Mouse (Mus musculus): Measurements from ENCODE around the gene Adarb1.

Gene Adarb1

DNA sequence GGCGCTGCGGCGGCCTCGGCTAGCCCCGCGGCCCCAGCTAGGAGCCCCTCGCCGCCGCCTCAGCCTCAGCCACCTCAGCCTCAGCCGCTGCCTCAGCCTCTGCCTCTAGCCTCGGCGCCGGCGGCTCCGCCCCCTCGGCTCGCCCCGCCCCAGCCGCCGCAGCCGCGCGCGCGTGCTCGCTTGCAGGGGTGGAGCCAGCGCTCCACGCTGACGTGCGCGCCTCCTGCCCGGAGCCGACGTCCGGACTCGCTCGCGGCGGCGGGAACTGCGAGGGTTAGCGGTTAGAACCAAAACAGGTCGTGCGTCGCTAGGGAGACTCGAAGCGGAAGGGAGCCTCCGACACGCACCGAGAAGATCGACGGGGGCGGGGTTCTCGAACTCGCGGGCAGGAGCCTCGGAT lies at the start of gene Adarb1:
TSS of gene Adarb1 (minus strand) at position 133 of the 400 bp plus-strand sequence.
- peak; percentile 88 for DNase-seq

DNA sequence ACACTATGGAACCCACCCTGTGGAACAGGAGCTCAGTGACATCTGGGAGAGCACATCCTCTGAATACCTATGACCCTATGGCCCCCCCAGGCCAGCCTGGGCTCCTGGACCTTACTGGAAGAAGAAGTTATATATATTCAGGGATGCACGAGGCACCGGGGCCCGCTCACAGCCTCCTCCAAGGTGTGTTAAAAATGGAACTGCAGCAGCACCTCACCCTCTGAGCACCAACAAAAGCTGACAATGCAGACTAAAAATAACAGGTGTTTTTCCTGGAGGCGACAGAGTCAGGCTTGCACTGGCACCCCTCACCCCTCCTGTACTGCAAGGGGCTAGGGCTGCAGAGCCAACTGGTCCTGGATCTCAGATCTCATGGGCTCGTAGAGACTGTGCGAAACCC lies 49.3 kb upstream of the Adarb1 start:
- DNase-seq = no peak

DNA sequence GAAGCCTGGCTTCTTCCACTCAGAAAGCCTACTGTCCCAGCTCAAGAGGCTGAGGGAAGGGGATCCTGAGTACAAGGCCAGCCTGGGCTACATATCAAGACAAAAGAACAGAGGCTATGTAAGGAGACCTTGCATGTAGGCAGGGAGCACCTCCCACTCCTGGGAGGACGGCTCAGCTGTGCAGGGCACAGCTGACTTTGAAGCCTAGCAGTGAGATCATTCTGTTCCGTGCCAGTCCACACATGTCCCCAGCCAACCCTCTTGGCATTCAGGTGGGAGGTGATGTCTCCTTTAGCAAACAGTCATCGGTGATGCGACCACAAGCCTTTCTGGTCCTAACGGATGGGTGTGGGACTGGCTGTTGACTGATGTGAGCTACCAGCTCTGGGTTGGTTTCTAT lies 47.8 kb upstream of the Adarb1 start:
- no peak for DNase-seq

DNA sequence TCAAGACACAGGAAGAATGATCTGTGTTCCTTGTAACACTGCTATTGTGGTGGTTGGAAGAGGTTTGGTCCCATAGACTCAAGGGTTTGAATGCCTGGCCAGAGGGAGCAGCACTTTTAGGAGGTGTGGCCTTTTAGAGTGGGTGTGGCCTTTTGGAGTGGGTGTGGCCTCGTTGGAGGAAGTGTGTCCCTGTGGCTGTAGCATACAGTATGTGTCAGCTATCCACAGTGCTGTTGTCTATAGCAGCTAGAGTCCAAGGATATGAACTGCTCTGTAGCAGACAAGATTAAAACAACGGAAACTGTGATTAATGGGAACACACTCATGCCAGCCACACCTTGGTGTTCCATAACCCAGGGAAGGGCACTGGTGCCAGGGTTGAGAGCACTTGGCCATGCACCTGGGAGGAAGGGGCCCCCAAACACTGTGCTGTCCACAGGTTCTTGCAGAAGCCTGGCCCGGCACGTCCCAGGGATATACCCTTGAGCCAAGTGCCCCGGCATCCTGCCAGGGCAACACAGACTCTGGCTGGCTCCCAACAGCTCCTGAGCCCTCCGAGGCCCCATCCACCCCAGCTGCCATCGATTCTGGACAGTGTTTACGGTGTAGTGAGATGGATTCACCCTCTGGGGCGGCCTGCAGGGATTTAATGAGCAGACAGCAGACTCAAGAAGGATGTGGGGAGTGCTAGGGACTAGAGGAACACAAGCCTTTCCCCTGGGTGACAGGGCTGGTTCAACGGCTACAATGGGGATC lies 46.3 kb upstream of the Adarb1 start:
- DNase-seq = peak; percentile 53

DNA sequence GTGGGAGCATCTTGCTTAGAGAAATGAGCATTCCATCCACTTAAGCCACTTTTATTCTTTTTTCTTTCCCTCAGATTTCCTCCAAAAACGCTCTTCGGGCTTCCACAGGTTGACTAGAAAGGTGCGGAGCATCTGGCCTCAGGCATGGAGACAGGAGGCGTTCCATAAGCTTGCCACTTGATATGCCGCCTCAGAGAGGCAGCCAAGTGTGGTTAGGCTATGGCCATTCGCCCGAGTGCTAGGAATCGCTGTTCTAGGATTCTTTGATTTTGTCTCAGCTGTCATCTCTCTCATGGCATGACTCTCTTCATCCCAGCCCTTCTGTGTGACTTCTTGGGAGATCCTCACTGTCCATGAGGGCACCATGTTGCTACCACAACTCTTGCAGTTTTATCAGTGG lies 43.1 kb upstream of the Adarb1 start:
- no peak for DNase-seq

DNA sequence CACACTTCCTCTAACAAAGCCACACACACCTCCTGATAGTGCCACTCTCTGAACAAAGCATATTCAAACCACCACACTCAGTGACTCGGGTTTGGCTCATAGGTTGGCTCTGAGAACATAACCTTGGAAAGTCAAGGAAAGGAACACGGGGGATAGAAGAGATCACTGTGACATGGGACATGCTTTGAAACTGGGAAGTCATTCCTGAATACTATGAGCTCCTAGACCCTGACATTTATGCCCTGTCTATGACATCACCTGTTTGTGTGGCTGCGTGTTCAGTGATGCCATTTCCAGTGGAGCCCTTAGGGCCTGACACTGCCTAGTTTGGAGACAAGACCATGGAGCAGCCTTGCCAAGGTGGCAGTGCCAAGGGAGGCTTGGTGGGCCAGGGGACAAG lies 39.6 kb upstream of the Adarb1 start:
- no peak for DNase-seq

DNA sequence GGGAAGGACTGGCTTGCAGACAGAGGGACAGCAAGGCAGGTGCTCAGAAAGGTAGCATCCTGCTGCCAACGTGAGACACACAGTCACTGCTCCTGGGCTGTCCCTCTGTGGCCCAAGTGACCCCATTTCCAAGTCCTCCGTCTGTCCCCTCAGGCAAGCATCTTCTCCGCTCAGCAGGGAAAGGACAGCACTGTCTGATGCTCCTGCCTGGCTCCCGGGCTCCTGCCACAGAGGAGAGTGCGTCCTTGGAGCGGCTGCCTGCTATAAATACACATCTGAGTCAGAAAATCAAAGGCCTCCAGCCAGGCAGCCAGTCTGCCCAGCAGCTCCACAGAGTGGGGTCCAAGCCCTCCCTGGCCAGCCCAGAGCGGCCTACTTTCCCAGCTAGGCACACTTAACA lies 38.4 kb upstream of the Adarb1 start:
- no peak for DNase-seq

DNA sequence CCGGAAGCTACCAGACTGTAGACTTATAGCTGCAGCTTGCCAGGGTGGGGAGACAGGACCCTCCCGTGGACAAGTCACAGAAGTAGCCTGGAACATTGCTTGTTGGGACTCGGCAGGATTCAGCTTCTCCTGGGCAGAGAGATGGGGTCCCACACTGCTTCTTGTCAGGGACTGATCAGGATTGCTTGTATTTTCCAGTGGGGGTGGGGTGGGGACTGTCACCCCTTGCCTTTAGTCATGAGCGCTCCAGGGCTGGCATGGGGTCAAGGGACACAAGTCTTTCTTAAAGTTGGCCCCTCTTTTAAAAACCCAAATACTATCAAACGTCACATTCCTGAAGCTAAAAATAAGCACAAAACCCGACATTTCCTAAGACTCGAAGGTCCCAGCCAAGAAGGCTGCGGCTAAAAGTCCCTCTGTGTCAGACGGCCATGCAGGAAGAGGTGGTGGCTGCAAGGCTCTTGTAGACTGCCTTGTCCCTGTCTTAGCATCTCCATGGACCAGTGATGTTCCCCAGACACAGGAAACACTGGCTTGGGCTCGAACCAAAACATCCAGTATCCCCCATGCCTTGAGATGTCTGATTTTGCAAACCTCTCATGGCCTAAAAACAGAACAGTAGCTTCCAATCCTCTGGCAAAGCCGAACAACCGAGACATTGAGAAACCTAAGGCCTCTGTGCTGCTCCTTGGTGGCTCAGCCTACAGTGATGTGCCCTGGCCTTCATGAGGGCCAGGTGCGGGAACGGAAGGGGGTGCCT lies 37.4 kb upstream of the Adarb1 start:
- DNase-seq = no peak

DNA sequence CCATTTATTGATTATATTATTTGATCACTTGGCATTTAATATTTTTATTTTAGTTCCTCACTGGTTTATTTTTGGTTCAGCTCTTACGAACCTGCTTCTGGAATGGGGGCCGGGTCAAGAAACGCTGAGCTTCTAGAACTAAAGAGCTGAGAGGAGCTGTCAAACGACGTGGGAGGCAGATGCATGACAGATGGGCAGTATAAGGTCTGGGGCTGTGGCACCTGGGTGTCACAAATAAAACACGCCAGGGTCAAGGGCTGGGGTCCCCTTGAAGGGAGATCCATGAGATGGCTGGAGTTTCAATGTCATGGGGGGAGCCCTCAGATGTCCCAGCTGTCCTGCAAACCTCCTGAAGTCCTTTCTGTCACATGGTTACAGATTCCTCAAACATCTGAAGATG lies 36.7 kb upstream of the Adarb1 start:
- DNase-seq = no peak

DNA sequence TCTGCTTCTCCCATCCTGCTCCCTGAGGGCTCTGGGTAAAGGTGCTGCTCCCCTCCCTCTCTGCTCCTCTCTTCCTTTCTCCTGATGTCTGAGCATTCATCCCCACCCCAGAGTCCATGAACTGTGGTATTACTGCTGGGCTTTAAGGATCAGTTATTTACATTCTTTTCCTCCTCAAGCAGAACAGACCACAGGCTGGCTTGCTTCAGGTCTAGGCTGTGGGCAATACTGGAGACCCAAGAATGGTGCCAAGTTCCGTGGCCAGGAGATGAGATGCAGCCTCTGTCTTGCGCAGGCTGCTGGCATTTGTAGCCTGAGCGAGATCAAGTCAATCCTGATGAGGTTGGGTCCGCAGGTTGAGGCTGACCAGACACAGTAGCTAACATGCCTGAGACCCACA lies 33.8 kb upstream of the Adarb1 start:
- DNase-seq = no peak

DNA sequence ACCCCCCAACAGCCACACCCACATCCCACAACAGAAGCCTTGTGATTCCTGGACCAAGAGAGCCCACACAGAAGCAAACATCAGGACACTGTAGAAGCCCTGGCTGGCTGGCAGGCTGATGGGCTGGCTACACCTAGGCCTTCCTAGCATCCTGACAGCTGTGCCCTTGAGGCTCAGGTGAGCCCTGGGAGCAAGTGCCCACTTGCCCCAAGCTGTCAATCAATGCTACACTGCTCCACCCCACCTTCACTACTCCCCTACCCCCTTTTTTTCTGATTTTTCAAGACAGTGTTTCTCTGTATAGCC lies 32.0 kb upstream of the Adarb1 start:
- no peak for DNase-seq

DNA sequence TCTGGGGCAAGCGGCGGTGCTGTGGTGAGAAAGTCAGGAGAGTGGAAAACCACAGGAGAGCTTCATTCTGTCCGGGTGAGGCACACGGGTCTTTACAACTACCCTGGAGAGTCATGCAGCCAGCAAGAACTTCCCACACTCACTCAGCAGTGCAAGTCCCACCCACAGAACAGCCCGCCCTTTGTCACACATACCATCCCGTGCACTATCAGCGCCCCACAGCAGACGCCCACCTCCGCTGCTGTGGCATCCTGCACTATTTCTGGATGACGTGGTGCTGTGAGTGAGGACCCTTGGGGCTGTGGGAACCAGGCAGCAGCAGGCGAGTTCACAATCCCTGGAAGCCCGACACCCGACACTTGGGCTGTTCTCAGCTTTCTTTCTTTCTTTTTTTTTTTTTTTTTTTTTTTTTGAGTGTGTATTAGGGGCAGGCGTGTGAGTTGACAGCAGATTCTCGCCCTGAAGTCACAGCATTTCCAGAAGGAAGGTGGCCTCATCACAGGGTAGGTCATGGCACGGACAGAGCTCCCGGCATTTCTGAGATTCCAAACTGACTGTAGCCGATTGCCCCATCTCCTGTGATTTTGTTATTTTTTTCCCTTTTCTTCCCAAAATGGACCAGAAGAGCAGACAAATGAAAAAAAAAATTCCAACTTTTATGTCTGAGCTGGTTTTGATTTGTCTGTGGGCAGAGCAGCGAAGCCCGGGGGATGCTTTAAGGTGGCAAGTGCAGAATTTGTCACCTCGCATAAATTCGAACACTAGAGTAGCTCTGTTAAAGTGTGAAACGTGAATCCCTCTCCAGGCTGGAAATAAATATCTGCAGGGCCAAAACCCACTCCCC lies 31.5 kb upstream of the Adarb1 start:
- DNase-seq = peak; percentile 37

DNA sequence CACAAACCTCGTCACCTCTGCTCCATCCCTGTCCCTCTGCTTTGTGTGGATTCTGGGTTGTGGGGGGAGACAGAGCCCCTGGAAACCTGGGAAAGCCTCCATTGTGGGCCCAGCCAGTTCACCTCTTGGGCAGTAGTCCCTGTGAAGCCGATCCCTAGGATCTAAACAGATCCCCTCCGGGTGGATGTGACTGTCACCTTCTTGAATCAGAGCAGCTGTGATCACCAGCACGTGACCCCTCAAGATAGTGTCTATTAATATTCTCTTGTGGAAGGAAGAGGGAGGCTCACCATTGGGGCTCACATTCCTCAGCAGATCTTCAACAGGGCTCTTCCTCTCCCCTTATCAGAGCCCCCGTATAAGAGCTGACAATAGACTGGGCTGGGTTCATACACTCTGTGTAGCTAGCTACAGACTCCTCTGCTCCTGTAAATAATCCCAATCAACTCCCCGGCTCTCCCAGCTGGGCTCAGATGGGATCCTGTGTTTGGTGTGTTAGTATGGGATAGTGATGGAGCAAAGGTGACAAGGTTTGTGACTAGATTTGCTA lies 30.7 kb upstream of the Adarb1 start:
- DNase-seq = no peak

DNA sequence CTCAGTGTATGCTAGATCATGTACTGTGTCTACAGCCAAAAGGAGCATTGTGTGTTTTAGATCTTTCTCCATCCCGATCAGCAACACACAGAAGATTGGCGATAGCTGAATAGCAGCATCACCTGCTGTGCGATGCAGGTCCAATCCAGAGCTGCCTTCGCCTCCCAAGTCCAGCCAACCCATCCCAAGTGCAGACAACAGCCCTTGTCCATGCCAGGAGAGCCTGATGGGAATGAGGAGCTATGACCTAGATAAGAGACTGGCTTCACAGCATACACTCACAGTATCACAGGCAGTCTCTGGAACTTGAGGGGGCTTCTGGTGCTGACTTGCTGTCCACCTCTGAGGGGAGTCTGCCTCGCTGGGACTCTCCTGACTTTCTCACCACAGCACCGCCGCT lies 30.1 kb upstream of the Adarb1 start:
- no peak for DNase-seq

DNA sequence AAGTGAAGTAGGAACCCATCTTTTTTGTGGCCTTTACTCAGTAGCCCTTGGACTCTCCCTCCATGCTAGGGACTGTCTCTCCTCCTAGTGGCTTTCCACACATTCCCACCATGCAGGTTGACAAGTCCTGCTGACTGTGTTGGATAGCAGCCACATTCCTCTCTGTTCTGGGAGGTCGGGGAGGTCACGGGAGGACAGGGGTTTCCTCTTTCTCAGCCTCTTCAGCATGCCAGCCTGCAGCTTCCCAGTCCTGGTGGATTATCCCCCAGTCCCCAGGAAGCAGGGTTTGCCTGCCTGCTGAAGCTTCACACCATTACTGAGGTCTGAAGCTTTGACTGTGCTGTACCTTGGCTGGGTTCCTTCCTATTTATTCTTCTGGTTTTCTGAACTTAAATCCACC lies 29.7 kb upstream of the Adarb1 start:
- no peak for DNase-seq

DNA sequence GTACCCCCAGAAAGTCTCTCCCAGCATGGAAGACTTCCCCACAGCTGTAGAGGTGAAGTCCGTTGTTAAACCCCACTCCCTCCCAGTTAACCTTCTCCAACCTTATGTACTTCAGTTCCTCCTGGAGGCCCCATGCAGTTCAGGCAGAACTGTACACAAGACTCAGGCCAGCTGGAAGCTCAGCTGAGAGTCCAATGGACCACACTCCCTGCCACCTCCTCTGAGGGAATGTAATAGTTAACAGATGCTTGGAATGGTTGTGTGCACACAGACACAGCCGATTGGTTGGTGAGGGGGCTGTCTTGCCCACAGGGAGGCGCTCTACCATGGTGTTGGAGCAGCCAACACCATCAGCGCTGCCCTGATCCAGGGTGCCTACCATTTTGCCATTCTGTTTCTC lies 24.2 kb upstream of the Adarb1 start:
- DNase-seq = no peak

DNA sequence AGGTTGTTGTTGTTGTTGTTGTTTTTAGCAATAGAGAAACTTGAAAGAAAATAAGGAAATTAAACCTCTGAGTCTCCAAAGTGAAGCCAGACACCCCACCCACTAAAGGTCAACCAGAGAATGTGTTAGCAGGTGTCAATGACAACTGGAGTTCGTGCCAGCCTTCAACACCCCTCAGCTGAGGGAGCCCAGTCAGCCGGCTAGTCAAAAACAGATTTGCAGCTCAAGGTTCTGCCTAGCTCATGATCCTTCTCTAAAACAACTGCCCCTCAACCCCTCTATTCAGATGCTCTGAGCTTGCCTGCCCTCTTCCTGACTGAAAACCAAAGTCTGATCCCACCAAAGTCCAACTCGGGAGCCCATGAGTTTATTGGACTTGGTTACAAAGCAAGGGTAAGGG lies 23.7 kb upstream of the Adarb1 start:
- no peak for DNase-seq

DNA sequence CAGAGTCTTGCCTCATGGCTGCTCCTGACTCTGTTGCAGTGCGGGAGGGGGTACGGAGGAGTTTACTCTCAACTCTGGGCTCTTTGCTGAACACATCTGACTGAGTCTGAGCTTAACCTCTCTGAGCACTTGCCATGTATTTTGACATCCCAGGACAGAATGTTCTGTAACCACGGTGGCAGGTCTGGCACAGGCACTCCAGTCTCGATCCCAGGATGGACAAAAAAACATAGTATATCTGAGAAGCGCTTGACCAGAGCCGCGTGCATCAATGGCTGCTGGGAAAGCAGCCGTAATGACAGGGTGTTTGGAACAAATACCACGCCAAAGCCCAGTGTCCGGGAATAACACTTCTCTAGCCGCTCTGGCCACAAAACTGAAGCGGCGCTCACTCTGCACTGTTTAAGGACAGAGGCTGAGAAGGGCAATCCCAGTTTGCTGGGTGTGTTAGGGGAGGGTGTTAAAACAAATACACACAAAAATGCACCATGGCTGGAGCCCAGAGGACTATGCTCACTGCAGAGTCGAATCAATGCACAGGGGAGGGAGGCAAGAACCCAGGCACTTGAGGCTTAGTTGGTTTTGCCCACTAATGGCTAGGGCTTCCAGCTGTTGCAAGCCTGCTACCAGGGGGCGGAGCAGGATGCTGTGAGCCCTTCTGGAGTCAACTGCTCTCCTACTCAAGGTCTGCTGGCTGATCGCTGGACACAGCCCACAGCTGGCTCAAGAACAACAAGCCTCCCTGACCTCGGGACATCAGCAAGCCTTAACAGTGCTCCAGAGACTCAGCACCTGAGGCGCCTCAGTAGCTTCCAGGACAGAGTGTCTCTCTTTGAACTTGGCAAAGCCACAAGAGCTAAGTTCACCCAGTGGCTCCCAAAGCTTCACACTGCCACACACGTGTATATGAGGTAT lies 23.0 kb upstream of the Adarb1 start:
- no peak for DNase-seq

DNA sequence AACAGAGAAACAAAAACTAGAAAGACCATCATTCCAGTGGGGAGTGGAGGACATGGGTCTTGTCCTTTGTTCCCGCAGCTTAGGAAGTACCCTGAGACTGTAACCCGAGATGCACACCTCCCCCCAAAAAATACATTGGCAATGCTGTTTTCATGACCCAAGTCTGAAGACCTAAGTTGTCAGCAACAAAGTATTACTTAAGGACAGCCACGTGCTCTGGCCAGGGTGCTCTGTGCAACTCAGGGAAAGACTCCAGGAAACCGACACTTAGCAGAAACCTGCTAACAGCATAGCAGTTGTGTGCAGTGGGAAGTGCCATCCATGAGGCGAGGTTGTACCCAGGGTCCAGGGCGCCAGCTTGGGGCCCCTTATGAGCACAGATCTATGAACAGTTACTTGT lies 22.2 kb upstream of the Adarb1 start:
- DNase-seq = no peak

DNA sequence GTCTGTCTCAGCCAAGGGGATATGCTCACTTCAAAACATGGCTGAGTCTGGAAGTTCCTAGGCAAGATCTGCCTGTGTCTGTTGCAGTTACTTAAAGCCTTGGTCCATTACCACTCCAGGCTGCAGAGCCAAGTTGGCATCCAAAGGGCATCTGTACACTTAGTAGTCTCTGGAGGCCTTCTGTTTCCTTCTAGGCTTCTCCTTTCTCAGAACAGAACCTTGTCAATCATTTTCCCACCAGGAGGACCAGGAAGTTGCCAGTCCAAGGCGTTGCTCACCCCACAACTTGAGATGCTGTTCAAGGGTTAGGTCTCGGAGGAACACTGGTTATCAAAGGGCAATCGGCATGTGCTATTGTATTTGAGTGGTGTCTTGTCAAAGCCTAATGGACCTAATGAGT lies 21.0 kb upstream of the Adarb1 start:
- no peak for DNase-seq

DNA sequence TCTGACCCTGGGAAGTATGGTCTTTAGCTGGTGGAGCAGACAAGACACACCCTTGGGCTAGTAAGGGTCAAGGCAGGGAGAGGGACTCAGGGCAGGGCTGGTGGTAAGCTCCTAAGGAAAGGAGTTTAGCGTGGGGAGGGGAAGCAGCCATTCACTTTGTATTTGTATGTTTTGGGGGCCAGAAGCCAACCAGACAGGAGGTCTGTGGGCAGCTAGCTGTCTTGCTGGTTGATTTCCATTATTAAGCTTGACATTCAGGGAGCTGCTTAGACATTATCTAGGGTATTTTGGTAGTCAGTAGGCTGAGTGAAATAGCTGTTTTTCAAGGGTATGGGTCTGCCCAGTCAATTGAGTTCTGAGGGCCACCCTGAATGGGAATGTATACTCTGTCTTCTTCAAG lies 20.0 kb upstream of the Adarb1 start:
- DNase-seq = no peak

DNA sequence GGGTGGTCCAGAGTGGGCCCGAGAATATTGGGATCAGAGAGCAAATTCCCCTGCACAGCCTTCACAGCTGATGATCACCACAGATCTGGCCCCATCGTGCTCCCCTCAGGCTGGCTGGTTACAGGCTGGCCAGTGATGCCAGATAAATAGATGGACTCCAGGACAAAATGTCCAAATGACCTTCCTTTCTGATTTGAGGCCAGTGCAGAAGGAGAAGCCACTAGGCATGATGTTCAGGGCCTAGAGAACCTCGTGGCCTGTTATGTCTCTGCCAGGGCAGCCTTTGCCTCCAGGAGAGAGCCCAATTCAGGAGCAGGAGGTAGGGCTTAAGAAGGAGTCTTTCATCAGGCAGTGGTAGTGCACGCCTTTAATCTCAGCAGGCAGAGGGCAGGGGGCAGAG lies 17.3 kb upstream of the Adarb1 start:
- no peak for DNase-seq
